Comparison of ENCODE assay signal across 8 mouse cellular contexts in the genomic region with DNA sequence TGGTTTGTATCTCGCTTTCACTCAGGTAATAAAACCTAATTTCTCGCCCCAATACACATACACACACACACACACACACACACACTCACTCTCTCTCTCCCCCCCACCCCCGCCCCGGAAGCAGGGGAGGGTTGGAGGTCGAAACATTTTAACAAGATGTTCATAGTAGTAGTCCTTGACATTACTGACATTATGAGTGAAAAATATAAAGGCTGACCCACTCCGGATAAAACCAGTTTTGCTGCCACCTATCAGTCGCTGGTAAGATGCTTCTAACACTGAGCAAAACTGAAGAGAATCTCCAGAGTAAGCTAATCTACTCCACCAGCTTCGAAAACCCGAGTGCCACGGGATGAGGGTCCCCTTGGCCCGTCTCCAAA. TPM values are rescaled to one million over a fixed set of nuclear protein-coding genes. Genes with fewer than 3 reads are reported as not detected.
A peak's percentile ranks its signal among the peaks of the same experiment; 100 is the strongest.
DNase-seq lines count a peak whose midpoint lies in the region; ATAC-seq and TF ChIP-seq lines count a peak whose summit lies in the region.

No protein-coding gene starts in this region.

- H3K4me3 ChIP-seq in heart, embryonic 16.5 days (ENCODE audit: low read length): peak overlapping the region; percentile 68
- H3K4me3 ChIP-seq in G1E (ENCODE audit: low read depth, low read length) (peak overlapping the region; percentile 90), macrophage (ENCODE audit: inconsistent target) (peak overlapping the region; percentile 74)
- peak overlapping the region; percentile 81 for H3K4me3 ChIP-seq in forebrain, postnatal 0 days (ENCODE audit: low read depth, low read length)

- no peak for ATAC-seq in heart, embryonic 16.5 days (replicated peaks; ENCODE audit: extremely low read depth, insufficient read depth, low FRiP score)
- ATAC-seq in G1E (ENCODE audit: extremely low read depth, insufficient number of reproducible peaks, low FRiP score, poor library complexity, severe bottlenecking): no peak
- peak; percentile 7 for ATAC-seq in forebrain, postnatal 0 days

- no peak for DNase-seq in heart, postnatal 10 days
- DNase-seq in G1E (ENCODE audit: low spot score): no peak
- DNase-seq in forebrain, postnatal 0 days: no peak
- no peak for DNase-seq in ovary, postnatal 36 days (ENCODE audit: low spot score)
- DNase-seq in left cerebral cortex, postnatal 4 days: no peak
- DNase-seq in natural killer cell, adult 2 months (ENCODE audit: low spot score in 2 of 2): no peak

- peak overlapping the region; percentile 69 for H3K9ac ChIP-seq in heart, embryonic 16.5 days (ENCODE audit: low read length)
- peak overlapping the region; percentile 76 for H3K9ac ChIP-seq in forebrain, postnatal 0 days

- H3K36me3 ChIP-seq in heart, embryonic 16.5 days (ENCODE audit: control insufficient read depth, insufficient read depth): peaks cover 38% of the 10 kb centered on the region
- H3K36me3 ChIP-seq in G1E (replicated peaks) (peaks cover 76% of the 10 kb centered on the region), macrophage (ENCODE audit: inconsistent target) (peaks cover 25% of the 10 kb centered on the region)
- peaks cover 15% of the 10 kb centered on the region for H3K36me3 ChIP-seq in forebrain, postnatal 0 days (ENCODE audit: insufficient read depth)

- H3K79me2 ChIP-seq in macrophage (ENCODE audit: inconsistent target): peaks cover 72% of the 10 kb centered on the region

- H3K9me3 ChIP-seq in heart, embryonic 16.5 days (replicated peaks; ENCODE audit: control insufficient read depth, low read length): no peaks in the 10 kb centered on the region
- H3K9me3 ChIP-seq in G1E (replicated peaks): no peaks in the 10 kb centered on the region
- H3K9me3 ChIP-seq in forebrain, postnatal 0 days (ENCODE audit: low read length): no peaks in the 10 kb centered on the region

- TF ChIP-seq CTCF in G1E (IDR thresholded peaks at IDR 0.05; ENCODE audit: low read depth, low read length): no peak
- 0 out of 2 replicates have a peak, but pooled peaks have one; percentile 24 for TF ChIP-seq CTCF in forebrain, postnatal 0 days (IDR thresholded peaks at IDR 0.05; ENCODE audit: low read depth)

- intact Hi-C loops in heart, postnatal 10 days (cut with DNase I): loop anchor here (10.0 kb wide), 1 partner anchor 283 kb away; the partner anchor contains the start of gene Nelfa
- intact Hi-C loops in left cerebral cortex, postnatal 4 days (cut with DNase I): no loop called here

- H3K4me2 ChIP-seq in heart, embryonic 16.5 days (ENCODE audit: low read depth, low read length): peak overlapping the region; percentile 74
- peak overlapping the region; percentile 62 for H3K4me2 ChIP-seq in forebrain, postnatal 0 days (ENCODE audit: low read depth)

- peaks cover 27% of the 10 kb centered on the region for H3K4me1 ChIP-seq in heart, embryonic 16.5 days (ENCODE audit: control insufficient read depth, insufficient read depth, low read length)
- H3K4me1 ChIP-seq in G1E (ENCODE audit: insufficient read depth, low read depth, low read length): peaks cover 70% of the 10 kb centered on the region
- H3K4me1 ChIP-seq in forebrain, postnatal 0 days (ENCODE audit: insufficient read depth): 0 out of 2 replicates have a peak, but pooled peaks cover 3% of the 10 kb centered on the region

- H3K27ac ChIP-seq in heart, embryonic 16.5 days (ENCODE audit: low read length): peak overlapping the region; percentile 87
- peak overlapping the region; percentile 95 for H3K27ac ChIP-seq in forebrain, postnatal 0 days (ENCODE audit: low read depth, low read length)
- peak overlapping the region; percentile 88 for H3K27ac ChIP-seq in macrophage

- under 1% methylated on average over 11 of the region's 11 CpGs for WGBS in heart, embryonic 16.5 days
- under 1% methylated on average over 11 of the region's 11 CpGs for WGBS in forebrain, postnatal 0 days
- 3% methylated on average over 11 of the region's 11 CpGs for WGBS in macrophage (ENCODE audit: missing documents)

- no peaks in the 10 kb centered on the region for H3K27me3 ChIP-seq in heart, embryonic 16.5 days (ENCODE audit: control insufficient read depth, insufficient read depth, low read length)
- H3K27me3 ChIP-seq in G1E (ENCODE audit: insufficient read depth, low read length): no peaks in the 10 kb centered on the region
- H3K27me3 ChIP-seq in forebrain, postnatal 0 days (ENCODE audit: insufficient read depth, low read length): no peaks in the 10 kb centered on the region

RNA-seq across cellular contexts. Expression of gene Slbp, which starts 0.8 kb away (rescaled TPM):
- 119 and 138 TPM in 2 replicates for polyA plus RNA-seq in heart, embryonic 16.5 days (2015; fragmentation: Nextera tagmentation; extraction: Ambion mirVana)
- 10 to 100 TPM; 27.6 to 29.5 TPM for total RNA-seq in heart, postnatal 10 days (2021)
- total RNA-seq in G1E (2014; fragmentation: Nextera tagmentation) (168 and 174 TPM in 2 replicates), G1E (2017) (373 and 386 TPM in 2 replicates)
- polyA plus RNA-seq in G1E (2012) (174 and 196 TPM in 2 replicates), macrophage (2018) (28.4 to 65.1 TPM (median 34.0 TPM) in 3 replicates)
- 88.7 and 89.8 TPM in 2 replicates for total RNA-seq in forebrain, postnatal 0 days (2014; rRNA removed)
- polyA plus RNA-seq in forebrain, postnatal 0 days (2015; fragmentation: Nextera tagmentation; extraction: Ambion mirVana): 86.4 and 94.4 TPM in 2 replicates
- total RNA-seq in macrophage (2018; cell fraction: chromatin; rRNA removed): 100 to 1,000 TPM in 1 of 26 experiments, 10 to 100 TPM in 25; 24.7 to 108 (median 50.4) TPM
- 10 to 100 TPM; 17.7 to 33.7 (median 28.1) TPM for total RNA-seq in macrophage (2018; cell fraction: cytosol; rRNA removed)
- total RNA-seq in macrophage (2018; cell fraction: nucleus; rRNA removed): 100 to 1,000 TPM in 1 of 26 experiments, 10 to 100 TPM in 25; 18.5 to 101 (median 36.5) TPM
- 10 to 100 TPM; 36.1 to 39.2 TPM for total RNA-seq in left cerebral cortex, postnatal 4 days (2021)

RNA-seq across cellular contexts. Expression of gene Tacc3, which starts 6.4 kb away (rescaled TPM):
- 114 and 122 TPM in 2 replicates for polyA plus RNA-seq in heart, embryonic 16.5 days (2015; fragmentation: Nextera tagmentation; extraction: Ambion mirVana)
- total RNA-seq in heart, postnatal 10 days (2021): 10 to 100 TPM; 16.8 to 20.7 TPM
- total RNA-seq in G1E (2014; fragmentation: Nextera tagmentation): 112 and 119 TPM in 2 replicates
- 150 and 155 TPM in 2 replicates for total RNA-seq in G1E (2017)
- polyA plus RNA-seq in G1E (2012): 81.8 and 94.2 TPM in 2 replicates
- 12.0 and 20.1 TPM in 2 replicates for total RNA-seq in forebrain, postnatal 0 days (2014; rRNA removed)
- 24.9 and 25.5 TPM in 2 replicates for polyA plus RNA-seq in forebrain, postnatal 0 days (2015; fragmentation: Nextera tagmentation; extraction: Ambion mirVana)
- 10 to 100 TPM in 21 of 26 experiments, 1 to 10 TPM in 5; 4.8 to 40.4 (median 19.6) TPM for total RNA-seq in macrophage (2018; cell fraction: chromatin; rRNA removed)
- total RNA-seq in macrophage (2018; cell fraction: cytosol; rRNA removed): 10 to 100 TPM in 18 of 26 experiments, 1 to 10 TPM in 8; 7.4 to 14.6 (median 10.7) TPM
- total RNA-seq in macrophage (2018; cell fraction: nucleus; rRNA removed): 10 to 100 TPM in 21 of 26 experiments, 1 to 10 TPM in 5; 4.9 to 37.4 (median 13.4) TPM
- 6.1 to 26.7 TPM (median 22.0 TPM) in 3 replicates for polyA plus RNA-seq in macrophage (2018)
- 10 to 100 TPM; 14.9 to 15.3 TPM for total RNA-seq in left cerebral cortex, postnatal 4 days (2021)

RNA-seq across cellular contexts. Expression of gene Tmem129, which starts 6.7 kb away (rescaled TPM):
- polyA plus RNA-seq in heart, embryonic 16.5 days (2015; fragmentation: Nextera tagmentation; extraction: Ambion mirVana): 37.1 and 37.4 TPM in 2 replicates
- 10 to 100 TPM; 16.5 to 20.8 TPM for total RNA-seq in heart, postnatal 10 days (2021)
- 20.7 and 22.3 TPM in 2 replicates for total RNA-seq in G1E (2014; fragmentation: Nextera tagmentation)
- 29.2 and 30.0 TPM in 2 replicates for total RNA-seq in G1E (2017)
- polyA plus RNA-seq in G1E (2012): 12.9 and 13.7 TPM in 2 replicates
- 20.6 and 23.9 TPM in 2 replicates for total RNA-seq in forebrain, postnatal 0 days (2014; rRNA removed)
- 15.5 and 20.9 TPM in 2 replicates for polyA plus RNA-seq in forebrain, postnatal 0 days (2015; fragmentation: Nextera tagmentation; extraction: Ambion mirVana)
- total RNA-seq in macrophage (2018; cell fraction: chromatin; rRNA removed): 10 to 100 TPM in 6 of 26 experiments, 1 to 10 TPM in 17, under 1 TPM in 3; 0.38 to 15.4 (median 4.5) TPM
- 10 to 100 TPM in 23 of 26 experiments, 1 to 10 TPM in 3; 6.1 to 26.1 (median 18.1) TPM for total RNA-seq in macrophage (2018; cell fraction: cytosol; rRNA removed)
- total RNA-seq in macrophage (2018; cell fraction: nucleus; rRNA removed): 10 to 100 TPM in 13 of 26 experiments, 1 to 10 TPM in 13; 2.2 to 23.7 (median 10.7) TPM
- 11.7 to 18.8 TPM (median 18.6 TPM) in 3 replicates for polyA plus RNA-seq in macrophage (2018)
- 10 to 100 TPM; 15.2 to 17.6 TPM for total RNA-seq in left cerebral cortex, postnatal 4 days (2021)

RNA-seq across cellular contexts. Expression of gene Gm9903, which starts 21.8 kb away (rescaled TPM):
- 0.65 and 1.00 TPM in 2 replicates for polyA plus RNA-seq in heart, embryonic 16.5 days (2015; fragmentation: Nextera tagmentation; extraction: Ambion mirVana)
- 1 to 10 TPM; 1.2 TPM for total RNA-seq in heart, postnatal 10 days (2021)
- total RNA-seq in G1E (2014; fragmentation: Nextera tagmentation) (2.8 and 2.9 TPM in 2 replicates), G1E (2017) (0.66 and 0.70 TPM in 2 replicates)
- polyA plus RNA-seq in G1E (2012) (0.06 TPM in 1 of 2 replicates, not detected in the other), macrophage (2018) (0.10 to 0.23 TPM in 2 of 3 replicates, not detected in the other)
- total RNA-seq in forebrain, postnatal 0 days (2014; rRNA removed): 1.00 TPM in 1 of 2 replicates, not detected in the other
- 0.39 and 0.59 TPM in 2 replicates for polyA plus RNA-seq in forebrain, postnatal 0 days (2015; fragmentation: Nextera tagmentation; extraction: Ambion mirVana)
- 1 to 10 TPM in 13 of 26 experiments, under 1 TPM in 5, not detected in 8; 0.25 to 2.6 (median 1.5) TPM for total RNA-seq in macrophage (2018; cell fraction: chromatin; rRNA removed)
- under 1 TPM in 17 of 26 experiments, not detected in 9; 0.05 to 0.58 (median 0.14) TPM for total RNA-seq in macrophage (2018; cell fraction: cytosol; rRNA removed)
- total RNA-seq in macrophage (2018; cell fraction: nucleus; rRNA removed): 1 to 10 TPM in 12 of 26 experiments, under 1 TPM in 11, not detected in 3; 0.30 to 3.2 (median 1.2) TPM
- total RNA-seq in left cerebral cortex, postnatal 4 days (2021): under 1 TPM; 0.20 to 0.86 TPM

RNA-seq across cellular contexts. Expression of gene Fam53a, which starts 22.1 kb away (rescaled TPM):
- polyA plus RNA-seq in heart, embryonic 16.5 days (2015; fragmentation: Nextera tagmentation; extraction: Ambion mirVana): 52.2 and 56.2 TPM in 2 replicates
- total RNA-seq in heart, postnatal 10 days (2021): 10 to 100 TPM; 33.5 to 34.1 TPM
- total RNA-seq in G1E (2014; fragmentation: Nextera tagmentation) (25.4 and 30.8 TPM in 2 replicates), G1E (2017) (30.4 and 30.6 TPM in 2 replicates)
- polyA plus RNA-seq in G1E (2012) (84.5 and 102 TPM in 2 replicates), macrophage (2018) (9.3 to 21.4 TPM (median 18.9 TPM) in 3 replicates)
- total RNA-seq in forebrain, postnatal 0 days (2014; rRNA removed): 20.9 and 36.6 TPM in 2 replicates
- 37.5 and 40.0 TPM in 2 replicates for polyA plus RNA-seq in forebrain, postnatal 0 days (2015; fragmentation: Nextera tagmentation; extraction: Ambion mirVana)
- total RNA-seq in macrophage (2018; cell fraction: chromatin; rRNA removed): 10 to 100 TPM in 18 of 26 experiments, 1 to 10 TPM in 8; 2.3 to 36.5 (median 18.1) TPM
- total RNA-seq in macrophage (2018; cell fraction: cytosol; rRNA removed): 10 to 100 TPM in 23 of 26 experiments, 1 to 10 TPM in 3; 7.4 to 23.4 (median 20.1) TPM
- 10 to 100 TPM in 20 of 26 experiments, 1 to 10 TPM in 6; 5.0 to 28.3 (median 15.2) TPM for total RNA-seq in macrophage (2018; cell fraction: nucleus; rRNA removed)
- 10 to 100 TPM; 16.1 to 17.3 TPM for total RNA-seq in left cerebral cortex, postnatal 4 days (2021)
